Mouse (Mus musculus) megakaryocyte, embryonic 14.5 days (primary cell): ENCODE measurements around the gene Hoxd11.

Source experiments
- FLI1 ChIP-seq: IDR thresholded peaks from 2 replicates; pipeline ENCODE4 v1.6.1; 2012; ENCODE audit warnings: low read length, inconsistent platforms, mixed read lengths
- GATA1 ChIP-seq: IDR thresholded peaks from 3 replicates; pipeline ENCODE4 v1.6.1; 2012; ENCODE audit warnings: mixed read lengths, low read length, inconsistent platforms, borderline replicate concordance

DNA sequence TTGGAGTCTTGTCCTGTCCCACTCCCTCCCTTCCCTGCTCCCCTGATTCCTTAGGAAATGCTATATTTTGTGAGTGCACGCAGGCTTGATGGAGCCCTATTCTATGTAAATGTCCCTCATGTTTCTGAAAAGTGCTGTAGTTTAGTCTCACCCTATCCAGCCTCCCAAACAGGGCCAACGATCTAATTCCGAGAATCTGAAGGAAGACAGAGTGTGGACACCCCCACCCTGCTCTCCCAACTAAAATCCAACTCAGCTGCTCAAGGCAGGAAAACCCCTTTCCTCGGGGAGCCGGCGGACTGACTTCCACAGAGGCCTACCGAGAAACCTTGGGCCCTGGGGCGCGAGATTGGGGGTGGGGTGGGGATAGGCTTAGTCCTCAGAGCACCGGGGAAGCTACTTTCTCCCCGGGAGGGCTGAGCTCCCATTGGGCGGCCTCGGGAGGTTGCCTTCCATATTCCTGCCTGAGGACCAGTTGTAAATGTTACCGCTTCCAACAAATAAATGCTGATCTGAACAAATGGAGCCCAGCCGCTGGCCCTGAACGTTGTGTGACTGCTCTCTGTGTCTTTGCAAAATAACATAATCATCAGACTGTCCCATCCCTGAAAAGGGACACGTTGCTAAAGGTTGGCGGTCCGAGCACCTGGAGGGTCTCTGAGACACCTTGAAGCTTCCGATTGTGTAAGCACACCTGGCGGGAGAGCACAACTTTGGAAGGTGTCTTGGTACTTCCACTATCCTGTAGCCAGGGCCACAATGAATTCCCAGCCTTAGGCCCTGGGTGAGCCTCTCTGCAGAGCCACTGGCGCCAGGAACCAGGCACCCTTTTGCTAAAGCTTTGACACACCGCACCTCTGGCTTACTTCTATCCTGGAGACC lies 20.5 kb downstream of the Hoxd11 start:
- TF ChIP-seq FLI1 (no peak), GATA1 (no peak)
